Mouse (Mus musculus) stomach, embryonic 14.5 days (tissue): Measurements from ENCODE around the gene Krtdap. TPM values are rescaled to one million over a fixed set of nuclear protein-coding genes. Genes with fewer than 3 reads are reported as not detected.

ENCODE experiments used
- ATAC-seq: fragments of 200-750 bp; cut with Nextera tagmentation; 2 replicates; pipeline ENCODE4 v1.8.0; 2017; ENCODE audit warnings: low read depth, moderate TSS enrichment; ENCODE audit not compliant: insufficient number of reproducible peaks, insufficient read depth, low FRiP score
- H3K27ac ChIP-seq: fragments of 300-500 bp; sonication (generic); 2 replicates; pipeline ENCODE4 v1.5.1; 2014; ENCODE audit warnings: mild to moderate bottlenecking, low read length, moderate library complexity, mixed read lengths
- H3K27me3 ChIP-seq: fragments of 300-500 bp; sonication (generic); 2 replicates; pipeline ENCODE4 v1.6.1; 2014; ENCODE audit warnings: low read length, control low read depth, mixed read lengths; ENCODE audit not compliant: control insufficient read depth, insufficient read depth
- H3K36me3 ChIP-seq: fragments of 300-500 bp; sonication (generic); 2 replicates; pipeline ENCODE4 v1.6.1; 2014; ENCODE audit warnings: mild to moderate bottlenecking, control low read depth, low read length, moderate library complexity, mixed read lengths; ENCODE audit not compliant: control insufficient read depth, insufficient read depth
- H3K4me1 ChIP-seq: fragments of 300-500 bp; sonication (generic); 2 replicates; pipeline ENCODE4 v1.6.1; 2014; ENCODE audit warnings: low read length, control low read depth, mixed read lengths; ENCODE audit not compliant: control insufficient read depth, insufficient read depth
- H3K4me2 ChIP-seq: fragments of 300-500 bp; sonication (generic); replicated peaks from 2 replicates; pipeline ENCODE4 v1.6.1; 2014; ENCODE audit warnings: low read depth, low read length, control low read depth
- H3K4me3 ChIP-seq: fragments of 300-500 bp; sonication (generic); 2 replicates; pipeline ENCODE4 v1.5.1; 2014; ENCODE audit warnings: low read depth, low read length, control low read depth
- H3K9ac ChIP-seq: fragments of 300-500 bp; sonication (generic); replicated peaks from 2 replicates; pipeline ENCODE4 v1.6.1; 2014; ENCODE audit warnings: low read depth, mild to moderate bottlenecking, control low read depth, low read length, moderate library complexity, mixed read lengths
- H3K9me3 ChIP-seq: fragments of 300-500 bp; sonication (generic); 2 replicates; pipeline ENCODE4 v1.6.1; 2016; ENCODE audit warnings: low read depth, low read length, control low read depth; ENCODE audit not compliant: control insufficient read depth
- WGBS: fragments of 180-500 bp; shearing (Covaris S2); extraction: QIAGEN DNeasy Blood & Tissue Kit; methylation state at CpG from one replicate; pipeline ENCODE4 v1.1.7; 2014; 5-methylcytosine and 5-hydroxymethylcytosine counted together
- polyA plus RNA-seq: library from polyadenylated mRNA; unstranded; fragments of >200 nt; fragmentation: Nextera tagmentation; extraction: Ambion mirVana; gene quantifications from 2 replicates; pipeline ENCODE4 v1.2.1, GENCODE M21; 2014

Gene Krtdap
- polyA plus RNA-seq, 1 experiment from 2014 or later: 9.2 TPM

GRCm38 (mm10) chr7:30758853-30759252, 28.8 kb upstream of the Krtdap start:
- no peak overlapping the region for H3K27ac ChIP-seq
- H3K4me2 ChIP-seq: no peak overlapping the region
- peak; percentile 39; the same call in 1 of the 2 replicates for ATAC-seq
- 20% methylated on average over 4 of the region's 4 CpGs for WGBS
- H3K4me1 ChIP-seq: no peaks in the 10 kb centered on the region
- no peak overlapping the region for H3K9ac ChIP-seq
- 0 out of 2 replicates have a peak, but pooled peaks cover 5% of the 10 kb centered on the region for H3K9me3 ChIP-seq
- H3K36me3 ChIP-seq: no peaks in the 10 kb centered on the region
- H3K4me3 ChIP-seq: no peak overlapping the region
- H3K27me3 ChIP-seq: no peaks in the 10 kb centered on the region

- WGBS: 76% methylated on average over 4 of the region's 4 CpGs
- H3K9me3 ChIP-seq: no peaks in the 10 kb centered on the region
- H3K4me2 ChIP-seq: no peak overlapping the region
- H3K36me3 ChIP-seq: no peaks in the 10 kb centered on the region
- ATAC-seq: no peak
- H3K27ac ChIP-seq: no peak overlapping the region
- H3K27me3 ChIP-seq: no peaks in the 10 kb centered on the region
- H3K4me1 ChIP-seq: no peaks in the 10 kb centered on the region
- H3K9ac ChIP-seq: no peak overlapping the region
- no peak overlapping the region for H3K4me3 ChIP-seq
Measured at GRCm38 (mm10) chr7:30761769-30762352, 25.8 kb upstream of the Krtdap start.

GRCm38 (mm10) chr7:30763456-30763855, 24.2 kb upstream of the Krtdap start, which contains the start of gene Dmkn:
Gene Dmkn (plus strand): TSS chr7:30763756.
- no peaks in the 10 kb centered on the region for H3K9me3 ChIP-seq

DNA sequence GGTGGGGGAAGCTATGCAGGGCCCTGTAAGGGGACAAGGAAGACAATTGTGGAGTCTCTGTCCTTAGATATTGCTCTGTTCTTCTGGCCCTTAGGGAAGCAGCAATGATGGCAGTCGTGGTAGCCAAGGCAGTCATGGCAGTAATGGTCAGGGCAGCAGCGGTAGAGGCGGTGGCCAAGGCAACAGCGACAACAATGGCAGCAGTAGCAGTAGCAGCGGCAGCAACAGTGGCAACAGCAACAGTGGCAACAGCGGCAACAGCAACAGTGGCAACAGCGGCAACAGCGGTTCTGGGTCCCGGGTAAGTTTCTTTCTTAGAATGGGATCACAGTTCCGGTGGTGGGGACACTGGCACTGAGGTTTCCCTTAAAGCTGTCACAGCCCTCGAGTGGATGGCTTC, 22.5 kb upstream of the Krtdap start:
- no peak for ATAC-seq
- Histone ChIP-seq H3K4me2 (no peak overlapping the region), H3K9ac (no peak overlapping the region), H3K9me3 (no peaks in the 10 kb centered on the region), H3K36me3 (no peaks in the 10 kb centered on the region), H3K4me1 (no peaks in the 10 kb centered on the region), H3K4me3 (no peak overlapping the region), H3K27me3 (no peaks in the 10 kb centered on the region), H3K27ac (no peak overlapping the region)
- 46% methylated on average over 11 of the region's 11 CpGs for WGBS

More at GRCm38 (mm10) chr7:30763456-30763855, 24.2 kb upstream of the Krtdap start, which contains the start of gene Dmkn:
- no peaks in the 10 kb centered on the region for H3K36me3 ChIP-seq
- WGBS: 52% methylated on average over 5 of the region's 5 CpGs
- no peak for ATAC-seq
- no peak within 1 kb of the TSS for H3K4me3 ChIP-seq
- H3K4me2 ChIP-seq: no peak within 1 kb of the TSS
- H3K4me1 ChIP-seq: no peaks in the 10 kb centered on the region
- no peak within 1 kb of the TSS for H3K9ac ChIP-seq
- H3K27ac ChIP-seq: no peak within 1 kb of the TSS
- H3K27me3 ChIP-seq: no peaks in the 10 kb centered on the region

- H3K9ac ChIP-seq: no peak overlapping the region
- no peak for ATAC-seq
- no peak overlapping the region for H3K27ac ChIP-seq
- H3K4me3 ChIP-seq: no peak overlapping the region
- no peak overlapping the region for H3K4me2 ChIP-seq
- H3K36me3 ChIP-seq: no peaks in the 10 kb centered on the region
- no peaks in the 10 kb centered on the region for H3K9me3 ChIP-seq
- H3K27me3 ChIP-seq: no peaks in the 10 kb centered on the region
- 86% methylated on average over 4 of the region's 4 CpGs for WGBS
- H3K4me1 ChIP-seq: no peaks in the 10 kb centered on the region
Measured at GRCm38 (mm10) chr7:30766408-30766807, 21.3 kb upstream of the Krtdap start.

DNA sequence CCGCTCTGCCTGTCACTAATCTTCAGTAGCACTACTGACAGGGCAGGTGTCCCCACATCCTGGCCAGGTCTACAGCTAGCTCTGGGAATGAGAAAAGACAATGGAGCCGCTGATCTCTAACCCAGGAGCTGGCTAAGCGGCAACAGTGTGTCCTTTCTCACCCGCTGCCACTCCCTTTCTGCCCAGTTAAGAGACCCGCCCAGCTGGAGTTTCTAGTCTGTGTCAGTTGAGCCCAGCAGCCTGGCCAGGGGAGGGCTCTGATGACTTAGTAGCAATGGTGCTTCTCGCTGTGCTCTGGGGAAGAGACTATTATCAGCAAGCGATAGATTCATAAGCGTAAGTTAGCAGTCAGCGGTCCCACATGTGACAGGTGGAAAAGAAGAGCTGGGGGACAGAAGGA, 18.5 kb upstream of the Krtdap start:
- WGBS: 27% methylated on average over 9 of the region's 9 CpGs
- 0 out of 2 replicates have a peak, but pooled peaks have one; percentile 50 for ATAC-seq
- no peaks in the 10 kb centered on the region for H3K27me3 ChIP-seq

GRCm38 (mm10) chr7:30776104-30776503, 11.6 kb upstream of the Krtdap start:
- Histone ChIP-seq H3K4me1 (no peaks in the 10 kb centered on the region), H3K27ac (no peak overlapping the region), H3K9me3 (no peaks in the 10 kb centered on the region), H3K4me2 (no peak overlapping the region), H3K36me3 (no peaks in the 10 kb centered on the region), H3K9ac (no peak overlapping the region), H3K27me3 (no peaks in the 10 kb centered on the region), H3K4me3 (no peak overlapping the region)
- WGBS: 72% methylated on average over 9 of the region's 9 CpGs
- ATAC-seq: 0 out of 2 replicates have a peak, but pooled peaks have one; percentile 28

More for the DNA sequence above, 18.5 kb upstream of the Krtdap start:
- Histone ChIP-seq H3K4me1 (no peaks in the 10 kb centered on the region), H3K36me3 (no peaks in the 10 kb centered on the region), H3K27ac (0 out of 2 replicates have a peak overlapping the region, but pooled peaks have one; percentile 0), H3K4me2 (0 out of 2 replicates have a peak overlapping the region, but pooled peaks have one; percentile 7), H3K9ac (no peak overlapping the region), H3K4me3 (no peak overlapping the region), H3K9me3 (no peaks in the 10 kb centered on the region)

DNA sequence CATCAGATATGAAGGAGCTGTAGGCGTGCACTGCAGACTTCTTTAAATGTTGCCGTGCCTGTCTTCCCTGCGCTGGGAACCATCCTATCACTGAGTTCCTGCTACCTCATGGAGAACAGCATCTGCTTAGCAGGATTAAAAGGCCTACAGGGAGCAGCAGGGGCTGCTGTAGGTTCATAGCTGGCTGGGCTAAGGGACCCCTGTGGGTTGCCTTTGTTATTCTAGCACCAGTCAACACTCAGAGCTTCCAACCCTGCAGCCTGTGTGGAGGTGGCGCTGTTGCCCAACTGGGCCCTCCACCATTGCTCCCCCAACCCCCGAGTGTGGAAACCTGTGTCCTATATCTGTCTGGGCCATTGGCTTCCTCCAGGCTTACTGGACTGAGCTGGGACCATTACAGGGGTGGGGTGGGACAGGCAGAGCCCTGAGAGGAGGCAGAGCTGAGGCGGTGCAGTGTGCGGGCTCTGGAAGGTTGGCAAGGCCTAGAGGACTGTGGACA, 10.6 kb upstream of the Krtdap start:
- H3K9ac ChIP-seq: no peak overlapping the region
- H3K4me2 ChIP-seq: no peak overlapping the region
- H3K4me1 ChIP-seq: no peaks in the 10 kb centered on the region
- H3K27me3 ChIP-seq: no peaks in the 10 kb centered on the region
- no peak overlapping the region for H3K4me3 ChIP-seq
- 55% methylated on average over 7 of the region's 7 CpGs for WGBS
- H3K27ac ChIP-seq: no peak overlapping the region
- H3K9me3 ChIP-seq: no peaks in the 10 kb centered on the region
- no peak for ATAC-seq
- H3K36me3 ChIP-seq: no peaks in the 10 kb centered on the region
